Mouse (Mus musculus) MEL (cell line): Measurements from ENCODE around the gene Fance. TPM values are rescaled to one million over a fixed set of nuclear protein-coding genes. Genes with fewer than 3 reads are reported as not detected.
A peak's percentile ranks its signal among the peaks of the same experiment; 100 is the strongest.

Experiments used
- DNase-seq: peaks from one replicate; pipeline ENCODE4 v3.0.0; 2011; ENCODE audit warnings: low read depth, low spot score
- H3K27ac ChIP-seq: 2 replicates; pipeline ENCODE4 v1.5.1; 2012; ENCODE audit warnings: low read depth, mild to moderate bottlenecking, control low read depth, low read length, moderate library complexity; ENCODE audit not compliant: control insufficient read depth
- H3K27me3 ChIP-seq, 2 experiments: fragments of 150-350 bp in 1 of 2; sonication (generic) in 1 of 2; 2 replicates each; pipeline ENCODE4 v1.6.1; 2012; ENCODE audit warnings: low read length in 2 of 2, mild to moderate bottlenecking in 2 of 2, improper control_type of control experiment in 1 of 2, moderate library complexity in 1 of 2; ENCODE audit not compliant: insufficient read depth in 2 of 2, control insufficient read depth in 1 of 2
- H3K36me3 ChIP-seq, 2 experiments: 2 replicates each; pipeline ENCODE4 v1.6.1; 2012 to 2014; ENCODE audit warnings: low read length in 2 of 2, improper control_type of control experiment in 1 of 2, inconsistent platforms in 1 of 2, mild to moderate bottlenecking in 1 of 2; ENCODE audit not compliant: insufficient read depth in 2 of 2, control insufficient read depth in 1 of 2
- H3K4me1 ChIP-seq, 2 experiments: fragments of 150-350 bp in 1 of 2; sonication (generic) in 1 of 2; 2 replicates each; pipeline ENCODE4 v1.6.1; 2012; ENCODE audit warnings: low read length in 2 of 2, improper control_type of control experiment in 1 of 2, mild to moderate bottlenecking in 1 of 2; ENCODE audit not compliant: insufficient read depth in 2 of 2, control insufficient read depth in 1 of 2
- H3K4me3 ChIP-seq, 2 experiments: fragments of 150-350 bp in 1 of 2; sonication (generic) in 1 of 2; 2 replicates each; pipeline ENCODE4 v1.5.1; 2012; ENCODE audit warnings: low read depth in 2 of 2, low read length in 2 of 2, mild to moderate bottlenecking in 2 of 2, moderate library complexity in 2 of 2, control low read depth in 1 of 2, improper control_type of control experiment in 1 of 2; ENCODE audit not compliant: control insufficient read depth in 1 of 2, insufficient read depth in 1 of 2
- H3K79me2 ChIP-seq: 2 replicates; pipeline ENCODE4 v1.6.1; 2012; ENCODE audit warnings: mild to moderate bottlenecking, low read length, moderate library complexity; ENCODE audit not compliant: control insufficient read depth, poor library complexity, insufficient read depth
- H3K9ac ChIP-seq: 2 replicates; pipeline ENCODE4 v1.6.1; 2012; ENCODE audit warnings: low read depth, mild to moderate bottlenecking, control low read depth, low read length, moderate library complexity; ENCODE audit not compliant: control insufficient read depth, poor library complexity, severe bottlenecking
- H3K9me3 ChIP-seq: fragments of 150-350 bp; sonication (generic); replicated peaks from 2 replicates; pipeline ENCODE4 v1.6.1; 2012; ENCODE audit warnings: mild to moderate bottlenecking, low read length, improper control_type of control experiment, moderate library complexity; ENCODE audit not compliant: insufficient read depth
- BHLHE40 ChIP-seq: IDR thresholded peaks from 2 replicates; pipeline ENCODE4 v1.6.1; 2012; ENCODE audit warnings: low read depth, mild to moderate bottlenecking, inconsistent platforms, low read length, improper control_type of control experiment, borderline replicate concordance
- CHD1 ChIP-seq: IDR thresholded peaks from 2 replicates; pipeline ENCODE4 v1.6.1; 2012; ENCODE audit warnings: low read depth, mild to moderate bottlenecking, inconsistent platforms, low read length, improper control_type of control experiment
- CTCF ChIP-seq, 3 experiments: IDR thresholded peaks in 2 of 3; conservative IDR thresholded peaks in 1 of 3; 2 replicates each; pipeline ENCODE4 v1.5.1; 2011 to 2012; ENCODE audit warnings: low read length in 3 of 3, low read depth in 2 of 3, mild to moderate bottlenecking in 2 of 3, improper control_type of control experiment in 1 of 3, inconsistent platforms in 1 of 3, mixed read lengths in 1 of 3, moderate library complexity in 1 of 3; ENCODE audit not compliant: control insufficient read depth in 1 of 3, insufficient read depth in 1 of 3, poor library complexity in 1 of 3, severe bottlenecking in 1 of 3
- E2F4 ChIP-seq: IDR thresholded peaks from 2 replicates; pipeline ENCODE4 v1.6.1; 2011; ENCODE audit warnings: low read depth, low read length, improper control_type of control experiment, borderline replicate concordance
- ETS1 ChIP-seq: IDR thresholded peaks from 2 replicates; pipeline ENCODE4 v1.6.1; 2012; ENCODE audit warnings: low read depth, mild to moderate bottlenecking, inconsistent platforms, low read length, improper control_type of control experiment, moderate library complexity
- GATA1 ChIP-seq: IDR thresholded peaks from 2 replicates; pipeline ENCODE4 v1.6.1; 2011; ENCODE audit warnings: low read depth, low read length, improper control_type of control experiment
- MAX ChIP-seq: IDR thresholded peaks from 2 replicates; pipeline ENCODE4 v1.6.1; 2011; ENCODE audit warnings: low read length, improper control_type of control experiment
- MAZ ChIP-seq: IDR thresholded peaks from 2 replicates; pipeline ENCODE4 v1.6.1; 2012; ENCODE audit warnings: low read depth, mild to moderate bottlenecking, inconsistent platforms, low read length, improper control_type of control experiment
- MEF2A ChIP-seq: IDR thresholded peaks from 2 replicates; pipeline ENCODE4 v1.6.1; 2014; ENCODE audit warnings: low read depth, mild to moderate bottlenecking, inconsistent platforms, low read length, improper control_type of control experiment; ENCODE audit not compliant: poor library complexity, insufficient replicate concordance, severe bottlenecking; ENCODE audit errors: extremely low read depth
- MYB ChIP-seq: IDR thresholded peaks from 2 replicates; pipeline ENCODE4 v1.6.1; 2011; ENCODE audit warnings: mild to moderate bottlenecking, low read depth, low read length, improper control_type of control experiment
- RAD21 ChIP-seq: IDR thresholded peaks from 2 replicates; pipeline ENCODE4 v1.6.1; 2011; ENCODE audit warnings: mild to moderate bottlenecking, low read depth, low read length, improper control_type of control experiment
- RCOR1 ChIP-seq: IDR thresholded peaks from 2 replicates; pipeline ENCODE4 v1.6.1; 2012; ENCODE audit warnings: low read depth, mild to moderate bottlenecking, inconsistent platforms, low read length, improper control_type of control experiment
- SIN3A ChIP-seq: IDR thresholded peaks from 2 replicates; pipeline ENCODE4 v1.6.1; 2012; ENCODE audit warnings: low read length, improper control_type of control experiment, inconsistent platforms
- SMC3 ChIP-seq: IDR thresholded peaks from 2 replicates; pipeline ENCODE4 v1.6.1; 2011; ENCODE audit warnings: low read depth, low read length, improper control_type of control experiment
- TCF12 ChIP-seq: IDR thresholded peaks from 2 replicates; pipeline ENCODE4 v1.6.1; 2014; ENCODE audit warnings: low read depth, mild to moderate bottlenecking, inconsistent platforms, low read length, improper control_type of control experiment, moderate library complexity
- ZC3H11A ChIP-seq: IDR thresholded peaks from 2 replicates; pipeline ENCODE4 v1.6.1; 2012; ENCODE audit warnings: low read depth, mild to moderate bottlenecking, inconsistent platforms, low read length, improper control_type of control experiment
- ZNF384 ChIP-seq: IDR thresholded peaks from 2 replicates; pipeline ENCODE4 v1.6.1; 2012; ENCODE audit warnings: low read depth, mild to moderate bottlenecking, inconsistent platforms, low read length, improper control_type of control experiment
- polyA plus RNA-seq, 2 experiments: library from polyadenylated mRNA; stranded (reverse) in 1 of 2; unstranded in 1 of 2; fragments of >175 nt in 1 of 2; fragments of >200 nt in 1 of 2; gene quantifications; 2 replicates each; pipeline versions ENCODE4 v1.2.1 to v1.2.4; 2012; ENCODE audit warnings: low replicate concordance in 2 of 2, low read depth in 1 of 2; ENCODE audit not compliant: insufficient read length in 2 of 2, insufficient read depth in 1 of 2, missing spikeins in 1 of 2
- total RNA-seq: library from RNA; depleted of rRNA; stranded (reverse); fragments of 300-350 nt; gene quantifications from 2 replicates; pipeline ENCODE4 v1.2.3, GENCODE M21; 2012

Fance gene
- total and polyA plus RNA-seq, 3 experiments = 51.2 to 382 (median 105) TPM

DNA sequence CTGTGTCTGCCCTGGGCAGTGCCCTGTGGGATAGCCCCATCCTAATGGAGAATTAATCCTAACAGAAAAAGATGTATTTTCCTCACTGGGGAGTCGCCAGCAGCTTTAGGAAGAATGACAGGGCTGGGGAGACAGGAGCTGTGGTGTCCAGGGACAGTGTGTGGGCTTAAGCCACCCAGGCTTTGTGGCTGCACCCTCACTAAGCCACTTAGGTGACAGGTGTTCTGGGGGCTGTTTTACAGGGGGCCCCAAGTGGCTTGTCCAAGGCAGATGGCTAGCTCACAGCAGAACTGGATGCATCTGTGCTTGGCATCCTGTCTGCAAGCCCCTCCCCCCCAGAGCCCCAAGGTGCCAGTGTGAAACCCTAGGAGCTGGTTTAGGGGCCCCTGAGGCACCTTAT is 58.6 kb downstream of the Fance start:
- H3K4me3 ChIP-seq = no peak overlapping the region
- H3K27ac ChIP-seq = no peak overlapping the region
- no peak overlapping the region for H3K9ac ChIP-seq
- H3K36me3 ChIP-seq = peaks cover 0 to 11% of the 10 kb centered on the region in 2 experiments; a peak in 2 of 4 replicates
- H3K9me3 ChIP-seq = no peaks in the 10 kb centered on the region
- no peak for DNase-seq
- H3K79me2 ChIP-seq = no peaks in the 10 kb centered on the region
- H3K27me3 ChIP-seq = no peaks in the 10 kb centered on the region
- peaks cover 0 to 28% of the 10 kb centered on the region in 2 experiments; a peak in 3 of 4 replicates for H3K4me1 ChIP-seq
- TF ChIP-seq MYB = no peak

DNA sequence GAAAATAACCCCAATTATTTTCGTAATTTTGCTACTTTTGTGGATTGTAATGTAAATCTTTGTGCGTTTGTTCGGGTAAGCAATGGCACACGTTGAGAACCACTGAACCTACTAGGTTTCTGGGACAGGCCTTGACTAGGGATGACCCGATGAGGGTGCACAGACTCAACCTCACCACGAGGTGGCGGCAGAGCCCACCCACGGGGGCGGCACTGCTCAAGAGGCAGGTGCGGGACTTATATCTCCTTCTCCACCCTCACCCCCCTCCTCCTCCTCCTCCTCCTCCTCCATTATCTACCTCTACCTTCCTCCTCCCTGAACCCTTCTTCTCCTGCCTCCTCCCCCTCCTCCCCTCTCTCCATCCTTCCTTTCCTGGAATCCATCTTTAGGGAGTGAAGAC is 60.5 kb downstream of the Fance start:
- peaks cover 0 to 24% of the 10 kb centered on the region in 2 experiments; a peak in 3 of 4 replicates for H3K4me1 ChIP-seq
- H3K36me3 ChIP-seq = peaks cover 0 to 11% of the 10 kb centered on the region in 2 experiments; a peak in 2 of 4 replicates
- no peaks in the 10 kb centered on the region for H3K9me3 ChIP-seq
- peak; percentile 89 for DNase-seq
- H3K27ac ChIP-seq = peak overlapping the region; percentile 5; the same call in 1 of the 2 replicates
- peak; percentile 93 to 97 (median 95) for TF ChIP-seq CTCF (IDR thresholded peaks at IDR 0.05 in 2 of 3, conservative IDR thresholded peaks at IDR 0.05 in 1 of 3; ENCODE audit: control insufficient read depth in 1 of 3, insufficient read depth in 1 of 3, low read depth in 2 of 3, low read length in 3 of 3, poor library complexity in 1 of 3, severe bottlenecking in 1 of 3)
- no peak for TF ChIP-seq RCOR1
- TF ChIP-seq SIN3A = peak; percentile 50; the same call in 1 of the 2 replicates
- 0 out of 2 replicates have a peak, but pooled peaks have one; percentile 14 for TF ChIP-seq TCF12
- TF ChIP-seq MAZ = peak; percentile 84; the same call in 1 of the 2 replicates
- no peak for TF ChIP-seq CHD1
- TF ChIP-seq E2F4 = no peak
- no peak for TF ChIP-seq ETS1
- no peak for TF ChIP-seq ZNF384
- TF ChIP-seq SMC3 = peak; percentile 87
- peak; percentile 83 for TF ChIP-seq RAD21
- TF ChIP-seq BHLHE40 = no peak
- no peak for TF ChIP-seq MEF2A
- peak; percentile 73 for TF ChIP-seq ZC3H11A
- 0 out of 2 replicates have a peak, but pooled peaks have one; percentile 21 for TF ChIP-seq MAX
- TF ChIP-seq GATA1 = no peak
- H3K9ac ChIP-seq = peak overlapping the region; percentile 31
- H3K4me3 ChIP-seq = peak overlapping the region; percentile 26 to 38
- H3K79me2 ChIP-seq = no peaks in the 10 kb centered on the region
- H3K27me3 ChIP-seq = no peaks in the 10 kb centered on the region
